Mouse (Mus musculus) small intestine, adult 2 months (tissue): ENCODE measurements around the gene Sntg2.

Source experiments
- CTCF ChIP-seq: fragments of 200-500 bp; IDR thresholded peaks from 2 replicates; pipeline ENCODE4 v1.5.1; 2012; ENCODE audit warnings: low read depth, mild to moderate bottlenecking, control low read depth, inconsistent platforms, low read length, moderate library complexity, mixed read lengths; ENCODE audit not compliant: insufficient replicate concordance, insufficient read length; ENCODE audit errors: extremely low read depth
- POLR2A ChIP-seq: fragments of 200-500 bp; IDR thresholded peaks from 2 replicates; pipeline ENCODE4 v1.6.1; 2012; ENCODE audit warnings: low read depth, mild to moderate bottlenecking, control low read depth, inconsistent platforms, low read length, moderate library complexity

DNA sequence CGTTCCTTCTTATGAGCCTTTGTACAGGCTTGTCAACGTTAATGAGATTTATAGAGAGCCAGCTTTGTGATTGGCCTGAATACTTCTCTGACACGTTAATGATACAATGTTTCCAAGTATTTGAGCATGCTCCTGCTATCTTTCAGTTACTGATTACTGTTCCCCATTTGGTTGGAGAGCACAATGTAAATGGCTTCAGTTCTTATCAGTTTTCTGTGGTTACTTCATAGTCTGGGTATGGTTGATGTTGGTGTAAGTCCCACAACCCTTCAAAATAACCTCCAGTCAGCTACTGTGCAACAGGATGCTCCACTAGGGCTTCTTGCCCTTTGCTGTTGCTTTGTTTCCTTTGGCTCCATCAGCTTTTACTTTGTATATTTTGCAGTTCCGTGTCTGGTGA lies 168.7 kb downstream of the Sntg2 start:
- no peak for TF ChIP-seq CTCF
- TF ChIP-seq POLR2A = no peak
